Mouse (Mus musculus) liver, adult 2 months (tissue): ENCODE results near the gene Peak1.

Source experiments
- CTCF ChIP-seq: fragments of 200-500 bp; IDR thresholded peaks from 2 replicates; pipeline ENCODE4 v1.5.1; 2011; ENCODE audit warnings: low read depth, low read length, control low read depth
- POLR2A ChIP-seq: fragments of 200-500 bp; IDR thresholded peaks from 2 replicates; pipeline ENCODE4 v1.6.1; 2011; ENCODE audit warnings: low read length, control low read depth; ENCODE audit not compliant: insufficient read depth; ENCODE audit errors: extremely low read depth

GRCm38 (mm10) chr9:56264308-56265021, 153.4 kb downstream of the Peak1 start:
- TF ChIP-seq CTCF (peak; percentile 38; the same call in 1 of the 2 replicates), POLR2A (no peak)
